Mouse (Mus musculus) lung, postnatal 36 days (tissue): ENCODE results near the gene Cd48.
"Not testable (repeated sequence)": the region's sequence is repeated elsewhere in the genome, so short reads cannot be mapped to it uniquely, and the experiment has no call there.

Source experiments
- DNase-seq: peaks from one replicate; pipeline ENCODE4 v3.0.0; 2022; ENCODE audit warnings: mixed read lengths

Gene Cd48

DNA sequence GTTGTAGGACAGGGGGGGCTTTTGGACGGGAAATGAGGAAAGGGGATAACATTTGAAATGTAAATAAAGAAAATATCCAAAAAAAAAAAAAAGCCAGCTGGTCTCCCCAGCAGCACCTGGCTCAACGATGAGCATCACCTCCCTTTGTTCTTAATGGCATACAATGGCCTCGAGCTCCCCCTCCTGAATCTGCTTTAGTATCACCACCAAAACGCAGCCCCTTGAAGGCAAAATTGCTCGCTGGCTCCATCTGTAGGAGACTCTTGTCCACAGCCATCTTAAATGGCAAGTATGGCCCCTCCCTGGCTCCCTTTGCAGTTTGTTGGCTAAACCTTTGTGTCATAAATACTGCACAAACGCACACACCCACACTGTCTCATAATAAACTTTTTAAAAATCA is 17.2 kb downstream of the Cd48 start:
- peak; percentile 33 for DNase-seq

DNA sequence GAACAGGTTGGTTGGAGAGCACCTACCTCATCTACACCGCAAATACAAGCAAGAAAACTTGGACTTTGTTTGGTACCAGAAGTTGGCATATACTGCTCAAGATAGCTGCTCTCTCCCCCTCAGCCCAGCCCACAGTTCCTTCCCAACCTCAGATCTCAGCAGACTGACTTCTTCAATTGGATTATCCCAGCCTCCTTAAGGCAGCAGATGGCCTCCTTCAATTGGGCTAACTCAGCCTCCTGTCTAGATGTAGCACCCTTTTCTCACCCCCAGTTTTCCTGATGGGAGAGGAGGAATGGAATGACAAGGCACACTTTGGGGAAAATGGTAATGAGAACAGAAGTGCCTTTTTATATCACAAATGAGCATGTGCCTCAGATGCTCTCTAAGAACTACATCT is 31.9 kb downstream of the Cd48 start:
- DNase-seq, result not testable (repeated sequence)

DNA sequence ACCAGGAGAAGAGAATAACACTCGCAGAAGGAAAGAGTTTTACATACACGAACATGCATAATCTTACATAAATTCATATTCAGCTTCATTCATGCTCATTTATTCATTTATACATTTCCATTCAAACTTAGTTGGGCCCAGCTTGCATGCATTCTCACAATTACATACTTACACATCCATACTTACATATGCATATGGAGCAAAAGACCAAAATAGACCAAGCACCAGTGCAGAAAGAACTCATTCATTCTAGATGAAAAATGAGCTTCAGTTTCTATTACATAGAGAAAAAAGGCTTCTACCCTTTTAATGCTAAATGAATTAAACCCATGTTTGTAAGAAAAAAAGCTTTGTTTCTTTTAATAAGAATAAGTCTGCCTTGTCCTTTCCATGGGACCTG is 33.6 kb downstream of the Cd48 start:
- DNase-seq, result no peak

DNA sequence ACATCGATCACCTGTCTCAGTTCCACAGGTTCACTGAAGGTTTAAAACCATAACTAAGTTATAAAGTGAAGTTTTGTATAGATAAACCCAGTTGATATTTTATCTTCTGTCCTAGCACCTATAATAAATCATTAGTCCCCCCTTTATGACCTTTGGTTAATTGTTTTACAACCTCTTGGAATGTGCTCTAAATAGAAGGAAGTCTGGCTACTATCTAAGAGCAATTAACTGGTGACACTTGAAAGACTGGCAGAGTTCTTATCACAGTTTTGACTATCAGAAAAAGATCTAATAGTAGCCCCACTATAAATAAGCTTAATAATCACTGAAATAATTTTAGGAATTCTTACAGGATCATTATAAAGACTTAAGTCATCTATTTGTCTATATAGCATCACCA is 34.4 kb downstream of the Cd48 start:
- no peak for DNase-seq

DNA sequence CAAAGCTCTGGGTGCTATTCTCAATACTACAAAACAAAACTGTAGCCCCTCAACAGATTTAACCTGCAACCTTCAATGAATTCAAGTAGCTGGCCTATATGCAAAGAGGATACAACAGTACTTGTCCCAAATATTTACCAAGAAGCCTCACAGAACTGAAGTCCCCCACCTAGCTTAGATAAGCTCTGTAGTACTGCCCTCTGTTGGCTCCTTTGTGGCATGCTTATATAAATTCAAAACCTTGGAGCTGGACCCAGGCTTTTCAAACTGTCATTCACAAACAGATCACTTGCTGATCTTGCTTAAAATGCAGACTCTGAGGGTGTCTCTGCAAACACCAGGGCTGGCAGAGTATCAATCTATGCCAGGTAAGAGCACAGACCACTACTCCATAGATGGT is 49.4 kb downstream of the Cd48 start:
- DNase-seq, result peak; percentile 2

DNA sequence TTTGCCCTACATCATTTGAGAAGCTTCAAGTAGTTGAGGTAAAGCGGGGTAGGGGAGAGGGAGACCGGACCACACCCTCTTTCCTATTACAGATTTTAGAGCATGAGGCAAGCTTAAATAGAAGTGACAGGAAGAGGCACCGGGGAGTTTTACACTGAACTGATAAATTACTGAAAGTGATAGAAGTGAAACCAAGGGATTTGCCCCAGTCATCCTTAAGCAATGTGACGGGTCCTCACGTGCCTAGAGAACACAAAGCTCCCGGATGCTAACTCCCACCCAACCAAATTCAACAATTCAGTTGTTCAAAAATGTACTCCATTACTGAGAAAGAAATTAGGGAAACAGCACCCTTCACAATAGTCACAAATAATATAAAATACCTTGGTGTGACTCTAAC is 53.1 kb downstream of the Cd48 start:
- no peak for DNase-seq

DNA sequence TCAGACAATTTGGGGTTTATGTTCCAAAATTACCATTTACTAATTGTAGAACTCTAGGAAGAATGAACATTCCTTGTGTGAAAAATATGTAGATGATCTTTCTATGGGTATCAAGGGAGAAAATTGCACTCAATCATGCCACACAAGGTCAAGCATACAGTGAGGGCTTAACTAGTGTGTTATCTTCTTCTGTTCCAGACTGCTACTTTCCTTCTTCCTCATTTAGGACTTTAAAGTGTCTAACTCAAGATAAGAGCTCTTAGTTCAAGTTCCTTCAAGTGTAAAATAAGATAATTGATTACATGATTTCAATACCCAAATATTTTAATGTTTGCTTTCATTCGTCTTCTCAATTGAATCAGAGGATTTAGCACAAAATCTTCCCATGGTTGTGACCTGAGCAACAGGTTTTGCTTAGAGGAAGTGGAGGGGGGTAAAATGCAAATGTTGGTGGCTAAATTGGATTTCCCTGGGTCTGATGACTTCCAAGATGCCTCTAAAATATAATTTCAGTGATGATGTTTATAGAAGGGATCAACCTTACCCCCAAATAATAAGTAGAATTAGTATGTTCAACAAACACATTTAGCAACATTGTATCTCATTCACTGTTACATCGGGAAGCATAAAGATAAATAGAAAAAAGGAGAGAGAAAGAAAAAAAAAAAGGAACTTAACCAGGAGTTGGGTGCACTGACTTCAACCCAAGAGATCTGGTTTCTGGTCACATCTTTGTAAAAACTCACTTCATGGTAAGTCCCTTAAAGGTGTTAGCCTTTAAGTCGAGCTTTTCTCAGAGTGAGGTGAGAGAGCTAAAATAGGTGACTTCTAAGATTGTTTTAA is 66.5 kb downstream of the Cd48 start:
- no peak for DNase-seq
